Mouse (Mus musculus): Measurements from ENCODE around the gene Nectin2. TPM values are rescaled to one million over a fixed set of nuclear protein-coding genes. Genes with fewer than 3 reads are reported as not detected.
"Not testable (repeated sequence)": the region's sequence is repeated elsewhere in the genome, so short reads cannot be mapped to it uniquely, and the experiment has no call there.

The Nectin2 gene
- 1 to 10 TPM in 1 of 3 experiments, under 1 TPM in 1, not detected in 1; 0.13 to 1.0 TPM for polyA plus RNA-seq (2017; shearing (Covaris generic))

DNA sequence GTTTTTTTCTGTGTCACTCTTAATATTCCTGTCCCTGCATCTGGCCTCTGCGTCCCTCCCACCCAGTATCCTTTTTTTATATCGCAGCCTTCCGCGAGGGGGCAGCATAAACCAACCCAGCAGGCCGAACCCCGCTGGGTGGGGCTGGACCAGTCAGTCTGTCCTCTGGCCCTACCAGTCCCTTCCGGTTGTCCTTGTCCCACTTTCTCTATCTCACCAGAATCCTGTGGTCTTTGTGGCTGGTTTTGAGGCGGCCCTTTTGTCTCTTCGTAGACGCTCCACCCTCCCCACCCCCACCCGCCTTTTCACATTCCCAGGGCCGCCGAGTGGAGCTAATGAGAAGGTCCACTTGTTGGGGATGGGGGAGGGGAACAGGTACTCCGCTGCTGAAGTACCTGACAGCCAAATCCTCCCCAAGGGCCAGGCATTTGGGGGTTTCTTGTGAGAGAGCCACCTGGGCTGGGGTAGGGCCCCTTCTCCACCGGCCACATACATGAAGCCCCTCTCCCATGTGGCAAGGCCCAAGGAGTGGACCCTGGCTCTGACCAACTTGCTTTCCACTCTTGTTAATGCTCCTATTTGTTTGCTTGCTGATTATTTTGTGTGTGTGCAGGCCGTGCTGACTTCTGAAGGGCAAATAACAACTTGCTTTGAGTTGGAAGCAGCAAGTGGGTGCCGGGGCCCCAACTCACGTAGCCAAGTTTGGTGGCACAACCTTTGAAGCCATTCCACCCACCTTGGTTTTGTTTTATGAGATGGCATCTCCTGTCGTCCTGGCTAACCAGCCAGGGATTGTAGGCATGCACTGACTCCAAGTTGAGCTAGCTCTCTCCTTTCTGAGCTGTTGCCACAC, at the start of gene Nectin2:
Gene Nectin2, minus strand, starts transcription at position 267 of the 853 bp plus-strand sequence.
- ATAC-seq, result peak; percentile 42

- ATAC-seq, result peak; percentile 98
Observed at GRCm38 (mm10) chr7:19796697-19797588, 46.7 kb upstream of the Nectin2 start, which contains the start of gene Cblc. Cblc (minus strand) TSS chr7:19796809.

- no peak for ATAC-seq
Observed at GRCm38 (mm10) chr7:19796254-19796653, 46.0 kb upstream of the Nectin2 start.

- ATAC-seq, result no peak
Observed at GRCm38 (mm10) chr7:19795236-19795635, 45.0 kb upstream of the Nectin2 start.

- ATAC-seq, result no peak
Observed at GRCm38 (mm10) chr7:19792701-19793630, 42.7 kb upstream of the Nectin2 start.

GRCm38 (mm10) chr7:19791504-19791903, 41.2 kb upstream of the Nectin2 start:
- not testable (repeated sequence) for ATAC-seq

DNA sequence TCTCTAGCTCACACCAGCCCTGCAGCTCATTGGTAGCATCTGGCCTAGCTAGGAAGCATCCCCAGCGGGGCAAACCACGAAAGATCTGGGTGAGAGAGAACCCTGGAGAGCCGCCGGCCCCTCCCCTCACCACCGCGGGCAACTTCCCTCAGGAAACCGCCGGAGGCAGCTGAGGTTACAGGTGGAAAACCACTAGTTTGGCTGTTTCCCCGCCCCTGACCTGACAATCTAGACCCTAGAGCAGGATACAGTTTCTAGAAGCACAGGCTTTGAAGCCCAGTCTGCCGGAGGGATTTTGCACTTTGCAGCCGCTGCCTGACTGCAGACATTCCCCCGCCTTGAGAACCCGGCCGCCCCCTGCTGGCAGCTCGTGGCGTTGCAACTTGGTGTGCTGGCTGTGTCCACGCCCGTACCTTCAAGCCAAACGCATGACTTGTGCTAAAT, 39.6 kb upstream of the Nectin2 start:
- peak; percentile 85 for ATAC-seq

- ATAC-seq, result no peak
Observed at GRCm38 (mm10) chr7:19785874-19786458, 35.7 kb upstream of the Nectin2 start.

GRCm38 (mm10) chr7:19784764-19785535, 34.7 kb upstream of the Nectin2 start:
- no peak for ATAC-seq

GRCm38 (mm10) chr7:19783630-19784029, 33.3 kb upstream of the Nectin2 start:
- no peak for ATAC-seq

DNA sequence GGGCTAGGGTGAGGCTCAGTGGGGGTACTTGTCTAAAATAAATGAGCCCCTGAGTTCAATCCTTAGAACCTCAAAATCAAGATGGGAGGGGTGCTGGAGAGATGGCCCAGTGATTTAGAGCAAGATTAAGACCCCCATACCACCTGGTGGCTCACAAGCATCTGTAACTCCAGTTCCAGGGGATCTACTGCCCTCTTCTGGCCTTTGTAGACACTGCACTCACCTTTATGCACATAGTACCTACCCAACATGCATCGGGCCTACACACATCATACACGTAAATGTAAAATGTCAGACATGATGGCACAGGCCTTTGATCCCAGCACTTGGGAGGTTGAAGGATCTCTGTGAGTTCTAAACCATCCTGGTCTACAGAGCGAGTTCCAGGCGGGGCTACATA, 32.4 kb upstream of the Nectin2 start:
- ATAC-seq, result no peak

DNA sequence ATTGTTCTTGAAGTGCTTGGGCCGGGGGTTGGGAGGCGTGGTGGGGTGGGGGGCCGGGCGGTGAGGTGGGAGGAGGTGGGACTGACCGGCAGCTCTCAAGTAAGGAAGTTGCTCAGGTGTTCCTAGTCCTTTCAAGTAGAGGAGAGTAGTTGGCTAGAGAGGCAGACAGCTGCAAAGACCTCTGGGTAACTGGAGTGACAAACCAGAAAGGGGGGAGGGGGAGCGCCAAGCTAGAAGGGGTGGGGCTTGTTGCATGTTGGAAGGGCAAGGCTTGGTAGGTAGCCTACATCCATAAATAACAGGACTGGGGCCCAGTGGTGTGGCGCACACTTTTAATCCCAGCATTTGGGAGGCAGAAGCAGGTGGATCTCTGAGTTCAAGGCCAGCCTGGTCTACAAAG, 31.5 kb upstream of the Nectin2 start:
- ATAC-seq, result no peak

GRCm38 (mm10) chr7:19779903-19780302, 29.6 kb upstream of the Nectin2 start:
- no peak for ATAC-seq

DNA sequence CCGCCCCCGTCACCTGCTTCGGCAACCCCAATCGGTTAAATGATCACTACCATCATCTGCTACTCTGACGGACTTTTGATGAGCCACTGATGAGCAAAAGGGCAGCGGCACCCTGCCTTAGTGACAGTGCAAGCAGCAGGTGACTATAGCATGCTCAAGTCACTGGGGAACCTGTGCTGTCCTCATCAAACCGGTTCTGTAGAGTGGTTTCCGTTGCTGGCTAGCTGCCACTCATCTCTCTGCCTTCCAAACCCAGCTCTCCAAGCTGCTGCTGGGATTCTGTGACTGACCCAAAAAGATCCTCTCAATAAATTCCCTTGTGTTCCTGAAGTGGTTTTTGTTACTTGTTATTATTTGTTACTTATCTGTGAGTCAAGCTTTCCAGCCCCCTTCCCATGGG, 28.4 kb upstream of the Nectin2 start:
- ATAC-seq, result no peak

DNA sequence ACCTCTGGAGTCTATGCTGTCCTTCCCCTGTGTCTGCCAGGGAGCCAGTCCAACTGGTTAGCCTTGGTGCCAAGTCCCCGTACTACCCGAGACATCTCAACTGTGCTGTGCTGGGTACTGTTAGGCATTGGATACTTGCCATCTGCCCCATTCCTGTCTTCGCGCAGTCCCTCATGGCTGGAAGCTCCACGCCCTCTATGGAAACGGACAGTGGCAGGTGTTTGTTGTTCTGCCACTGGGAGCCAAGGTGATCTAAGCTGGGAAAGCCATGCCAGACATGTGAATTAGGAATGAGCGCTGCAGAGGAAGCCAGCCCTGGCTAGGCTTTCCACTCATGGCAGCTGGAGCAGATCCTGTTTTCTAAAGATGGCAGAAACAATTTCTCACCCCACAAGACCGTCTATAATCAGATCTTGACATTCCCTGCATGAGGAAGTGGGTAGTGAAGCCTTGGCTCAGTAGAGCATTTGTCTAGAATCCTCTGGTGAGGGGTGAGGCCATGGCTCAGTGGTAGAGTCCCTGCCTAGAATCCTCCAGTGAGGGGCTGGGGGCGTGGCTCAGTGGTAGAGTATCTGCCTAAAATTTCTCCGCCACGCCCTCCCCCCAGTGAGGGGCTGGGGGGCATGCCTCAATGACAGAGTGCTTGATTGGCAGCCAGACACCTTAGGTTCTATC, 26.9 kb upstream of the Nectin2 start:
- no peak for ATAC-seq

DNA sequence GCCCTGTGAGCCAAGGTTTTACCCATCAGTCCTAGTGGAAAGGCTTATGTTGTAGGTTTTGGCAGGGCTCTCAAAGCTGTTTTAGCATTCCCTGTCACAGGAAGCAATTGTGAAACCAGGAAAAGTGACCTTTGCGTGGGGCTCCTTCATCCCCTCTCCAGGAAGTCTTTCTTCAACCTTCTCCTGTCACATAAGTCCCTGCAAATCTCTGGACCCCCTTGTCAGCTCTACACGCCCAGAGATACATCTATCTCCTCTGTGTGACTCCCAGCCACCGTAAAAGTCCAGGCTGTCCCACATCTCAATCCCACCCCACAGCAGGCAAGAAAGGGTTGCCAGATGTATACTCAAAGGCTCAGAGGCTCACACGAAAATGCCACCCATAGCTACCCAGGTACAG, 21.4 kb upstream of the Nectin2 start:
- ATAC-seq, result no peak

DNA sequence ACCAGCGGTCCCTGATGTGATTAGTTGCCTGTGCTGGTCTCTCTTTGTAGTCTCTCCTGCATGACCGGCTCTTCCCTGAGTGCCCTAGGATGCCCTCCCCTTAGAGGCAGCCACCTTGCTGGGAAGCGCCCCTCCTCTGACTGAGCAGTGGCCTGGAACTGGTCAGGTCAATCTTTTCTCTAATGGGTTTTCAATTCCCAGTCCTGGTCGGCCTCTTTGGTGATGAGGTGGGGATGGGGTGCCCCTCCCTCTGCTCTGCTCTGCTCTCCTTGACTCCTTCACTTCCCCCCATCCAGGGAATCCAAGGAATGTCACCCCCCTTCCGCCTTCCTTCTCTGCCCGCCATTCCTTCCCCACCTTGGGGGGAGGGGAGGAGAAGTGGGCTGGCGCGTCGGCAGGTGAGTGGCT, 20.7 kb upstream of the Nectin2 start, which contains the start of gene Bcam:
Gene Bcam, minus strand, starts transcription at position 33 of the 408 bp plus-strand sequence.
- no peak for ATAC-seq

- peak; percentile 70 for ATAC-seq
Observed at GRCm38 (mm10) chr7:19770375-19770754, 20.1 kb upstream of the Nectin2 start.

GRCm38 (mm10) chr7:19769434-19770374, 19.4 kb upstream of the Nectin2 start:
- peak; percentile 62 for ATAC-seq

Data from inflammation-experienced regulatory T-cells, adult 6 months (primary cell).